Mouse (Mus musculus): ENCODE results near the gene H2-M10.1.
"Not testable (repeated sequence)": the region's sequence is repeated elsewhere in the genome, so short reads cannot be mapped to it uniquely, and the experiment has no call there.

Gene H2-M10.1

GRCm38 (mm10) chr17:36326055-36326454 lies at the start of gene H2-M10.1:
H2-M10.1 (minus strand) TSS chr17:36326155.
- DNase-seq (ENCODE audit: low spot score in 2 of 2) = no peak

GRCm38 (mm10) chr17:36368317-36368716 lies 42.4 kb upstream of the H2-M10.1 start, which contains the start of gene H2-M10.3:
H2-M10.3 (minus strand) TSS chr17:36368417.
- not testable (repeated sequence) for DNase-seq (ENCODE audit: low spot score in 2 of 2)

- DNase-seq (ENCODE audit: low spot score in 2 of 2) = not testable (repeated sequence)
These were observed 36.4 kb upstream of the H2-M10.1 start for GRCm38 (mm10) chr17:36362404-36362803.

- DNase-seq (ENCODE audit: low spot score in 2 of 2) = peak in 1 of 2 experiments; percentile 45
These were observed 31.6 kb upstream of the H2-M10.1 start for GRCm38 (mm10) chr17:36357512-36357911.

- DNase-seq (ENCODE audit: low spot score in 2 of 2) = no peak
These were observed 29.8 kb upstream of the H2-M10.1 start for GRCm38 (mm10) chr17:36355763-36356162.

GRCm38 (mm10) chr17:36355343-36355742 lies 29.4 kb upstream of the H2-M10.1 start:
- peak in 1 of 2 experiments; percentile 19 for DNase-seq (ENCODE audit: low spot score in 2 of 2)

GRCm38 (mm10) chr17:36315689-36316253 lies 10.2 kb downstream of the H2-M10.1 start:
- no peak for DNase-seq (ENCODE audit: low spot score in 2 of 2)

GRCm38 (mm10) chr17:36315041-36315688 lies 10.8 kb downstream of the H2-M10.1 start:
- peak; percentile 20 to 47 for DNase-seq (ENCODE audit: low spot score in 2 of 2)

GRCm38 (mm10) chr17:36314511-36314910 lies 11.4 kb downstream of the H2-M10.1 start:
- DNase-seq (ENCODE audit: low spot score in 2 of 2) = no peak

- no peak for DNase-seq (ENCODE audit: low spot score in 2 of 2)
These were observed 16.7 kb downstream of the H2-M10.1 start for GRCm38 (mm10) chr17:36309293-36309692.

GRCm38 (mm10) chr17:36308855-36309254 lies 17.1 kb downstream of the H2-M10.1 start:
- DNase-seq (ENCODE audit: low spot score in 2 of 2) = peak; percentile 9 to 58

GRCm38 (mm10) chr17:36286390-36286789 lies 39.6 kb downstream of the H2-M10.1 start, which contains the start of gene H2-M10.2:
H2-M10.2 (minus strand) TSS chr17:36286490.
- no peak for DNase-seq (ENCODE audit: low spot score in 2 of 2)

- DNase-seq (ENCODE audit: low spot score in 2 of 2) = no peak
These were observed 44.3 kb downstream of the H2-M10.1 start for GRCm38 (mm10) chr17:36281521-36282245.

- DNase-seq (ENCODE audit: low spot score in 2 of 2) = no peak
These were observed 51.2 kb downstream of the H2-M10.1 start for GRCm38 (mm10) chr17:36274776-36275175.

GRCm38 (mm10) chr17:36273796-36274195 lies 52.2 kb downstream of the H2-M10.1 start:
- DNase-seq (ENCODE audit: low spot score in 2 of 2) = no peak

Measured in spleen, postnatal 10 days (tissue).